Mouse (Mus musculus) adrenal gland, postnatal 25 days (tissue): Measurements from ENCODE around the gene Ppp6r2. TPM values are rescaled to one million over a fixed set of nuclear protein-coding genes. Genes with fewer than 3 reads are reported as not detected.

Experiments
- DNase-seq: peaks from one replicate; pipeline ENCODE4 v3.0.0; 2021; ENCODE audit warnings: mixed read lengths
- total RNA-seq: library from RNA; stranded (reverse); gene quantifications from 2 replicates; pipeline ENCODE4 v1.2.3, GENCODE M21; 2021

Gene Ppp6r2
- total RNA-seq, 1 experiment from 2014 or later = 43.3 TPM

DNA sequence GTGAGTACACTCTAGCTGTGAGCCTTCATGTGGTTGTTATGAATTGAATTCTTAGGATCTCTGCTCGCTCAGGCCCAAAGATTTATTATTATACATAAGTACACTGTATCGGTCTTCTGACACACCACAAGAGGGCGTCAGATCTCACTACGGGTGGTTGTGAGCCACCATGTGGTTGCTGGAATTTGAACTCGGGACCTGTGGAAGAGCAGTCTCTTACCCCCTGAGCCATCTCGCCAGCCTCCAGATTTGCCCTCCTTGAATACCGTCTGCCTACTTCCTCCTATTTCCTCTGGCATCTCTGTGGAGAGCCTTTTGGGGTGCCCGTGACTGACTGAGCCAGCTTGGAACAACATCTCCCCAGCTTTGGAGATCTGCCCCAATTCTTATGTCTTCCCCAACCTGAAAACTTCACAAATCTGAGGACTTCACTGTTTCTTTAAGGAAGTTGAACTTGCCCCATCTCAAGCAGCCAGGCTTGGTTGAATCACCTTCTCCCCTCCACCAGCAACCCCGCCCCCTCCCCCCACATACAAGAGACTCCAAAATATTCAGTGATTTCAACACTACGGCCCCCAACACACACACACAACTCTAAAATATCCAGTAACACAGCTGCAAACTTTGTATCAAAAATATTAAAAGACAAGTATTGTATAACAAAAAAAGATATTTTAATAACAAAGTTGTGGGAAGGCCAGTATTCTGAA is 29.6 kb upstream of the Ppp6r2 start:
- DNase-seq = no peak

DNA sequence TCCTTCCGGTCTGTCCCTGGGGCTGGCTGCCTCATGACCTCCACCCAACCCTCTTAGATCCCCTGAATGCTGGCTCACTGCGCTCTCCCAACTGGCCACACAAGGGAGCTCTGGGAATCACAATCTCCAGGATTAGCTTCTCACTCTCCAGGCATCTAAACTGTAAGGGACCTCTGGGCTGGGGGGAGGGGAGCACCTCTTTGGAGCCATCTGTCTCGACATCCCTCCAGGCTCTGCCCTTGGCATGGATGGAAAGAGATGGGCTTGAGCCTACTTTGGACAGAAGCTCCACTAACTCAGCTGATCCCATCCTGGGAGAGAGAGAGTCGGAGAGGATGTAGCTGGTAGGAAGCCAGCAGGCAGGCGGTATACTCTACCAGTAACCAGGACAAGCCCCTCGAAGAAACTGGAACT is 29.0 kb upstream of the Ppp6r2 start:
- no peak for DNase-seq

DNA sequence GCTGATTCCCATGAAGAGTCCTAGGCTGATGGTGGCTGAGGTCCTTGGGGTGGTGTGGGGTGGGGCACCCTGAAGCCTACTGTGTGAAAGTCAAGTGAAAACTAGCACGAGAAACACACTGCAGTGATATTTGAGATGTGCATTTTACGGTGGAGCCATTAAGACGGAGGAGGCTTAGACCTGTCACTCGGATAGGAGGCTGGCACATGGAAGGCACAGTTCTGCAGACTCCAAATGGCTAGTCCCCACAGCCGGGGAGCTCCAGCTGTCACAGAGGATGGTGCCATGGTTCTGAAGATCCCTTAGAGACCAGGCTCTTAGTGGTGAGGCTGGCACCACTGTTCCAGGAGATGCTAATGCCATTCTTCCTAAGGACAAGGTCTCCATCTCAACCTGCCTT is 28.5 kb upstream of the Ppp6r2 start:
- no peak for DNase-seq

DNA sequence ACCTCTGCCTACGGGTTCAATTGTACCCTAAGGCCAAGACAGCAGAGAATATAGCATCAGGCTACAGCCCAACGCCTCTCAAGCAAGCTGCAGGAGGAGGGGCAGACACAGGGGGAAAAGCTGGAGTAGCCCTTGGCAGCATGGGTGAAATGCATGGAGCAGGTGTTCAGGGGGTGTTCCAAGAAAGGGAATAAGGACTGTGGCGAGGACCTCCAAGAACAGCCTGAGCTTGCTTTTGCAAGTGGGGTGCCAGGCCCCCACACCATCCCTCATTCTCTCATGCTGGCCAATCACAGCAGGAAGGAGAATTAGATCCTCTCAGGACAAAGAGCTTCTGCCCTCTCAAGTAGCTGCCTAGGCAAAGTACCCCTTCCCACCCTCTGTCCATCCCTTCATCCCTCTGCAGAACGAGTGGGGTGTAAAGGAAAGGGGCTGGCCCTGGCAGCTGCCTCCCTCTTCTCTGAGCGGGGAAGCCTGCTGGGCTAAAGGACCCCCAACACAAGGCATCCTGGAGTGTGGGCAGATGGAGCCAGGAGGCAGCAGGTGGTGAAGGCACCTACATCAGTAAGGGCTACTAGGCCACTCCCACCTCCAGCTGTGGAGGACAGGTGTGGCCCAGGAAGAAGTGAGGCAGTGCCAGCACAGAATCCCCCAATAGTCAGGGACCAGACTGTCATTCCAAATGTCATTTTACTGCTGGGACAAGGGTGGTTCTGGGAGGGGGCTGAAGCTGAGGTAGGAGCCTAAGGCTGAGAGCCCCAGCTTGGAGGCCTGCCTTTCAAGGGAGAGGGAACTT is 27.0 kb upstream of the Ppp6r2 start:
- no peak for DNase-seq

DNA sequence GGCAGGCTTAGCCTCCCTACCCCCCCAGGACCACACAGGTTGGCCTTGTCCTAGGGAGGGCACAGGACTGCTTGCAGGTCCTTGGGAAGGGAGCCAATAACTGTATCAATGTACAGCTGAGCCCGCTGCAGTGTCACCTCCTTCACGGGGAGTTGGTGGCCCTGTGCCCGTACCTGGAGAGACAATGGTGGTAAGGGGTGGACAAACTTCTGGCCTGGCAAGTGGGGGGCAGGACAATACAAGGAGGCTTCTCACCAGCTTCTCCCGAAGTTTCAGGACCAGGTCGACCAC is 26.5 kb upstream of the Ppp6r2 start:
- DNase-seq = no peak

DNA sequence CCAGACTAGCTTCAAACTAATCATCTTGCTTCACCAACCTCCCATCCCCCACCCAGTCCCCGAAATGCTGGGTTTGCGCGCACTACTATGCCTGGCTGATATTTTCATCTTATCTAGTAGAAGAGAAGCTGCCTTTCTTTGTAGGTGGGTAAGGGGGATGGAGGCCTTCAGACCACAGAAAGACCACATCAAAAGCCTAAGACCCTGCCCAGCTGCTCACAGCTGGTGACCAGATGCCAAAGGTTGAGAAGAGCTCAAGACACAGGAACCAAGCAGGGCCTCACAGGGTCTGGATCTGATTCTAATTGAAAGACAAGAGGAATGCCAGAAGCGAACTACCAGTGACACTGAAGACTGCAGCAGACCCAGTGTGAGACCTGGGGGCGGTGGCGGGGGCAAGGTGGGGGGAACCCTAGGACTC is 16.1 kb upstream of the Ppp6r2 start:
- DNase-seq = no peak

DNA sequence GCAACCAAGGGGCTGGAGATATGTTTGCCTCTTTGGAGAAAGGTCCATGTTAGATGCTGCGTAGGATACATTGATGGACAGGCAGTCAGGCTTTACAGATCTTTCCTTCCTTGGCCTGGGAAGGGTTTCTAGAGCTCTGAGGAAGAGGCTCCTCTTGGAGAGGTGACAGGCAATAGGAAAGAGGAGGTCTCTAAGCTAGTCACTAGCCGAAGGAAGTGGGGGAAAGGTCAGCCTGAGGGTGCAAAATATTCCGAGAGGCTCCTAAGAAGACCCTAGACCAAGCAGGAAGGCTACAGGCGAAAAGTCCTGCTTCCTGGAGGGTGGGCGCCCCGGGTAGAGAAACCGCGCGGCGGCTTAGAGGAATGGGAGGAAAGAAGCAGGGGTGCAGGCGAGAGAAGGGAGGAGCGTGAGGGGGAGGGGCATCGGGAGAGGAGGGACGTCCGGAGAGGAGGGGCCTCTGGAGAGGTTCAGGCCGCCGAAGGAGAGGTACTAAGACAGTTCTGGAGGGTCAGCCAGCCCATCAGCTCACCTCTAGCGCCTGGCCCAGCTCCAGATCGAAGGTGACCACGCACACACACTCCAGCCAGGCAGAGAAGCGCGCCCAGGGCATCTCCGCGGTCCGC is 15.6 kb upstream of the Ppp6r2 start:
- peak; percentile 94 for DNase-seq

DNA sequence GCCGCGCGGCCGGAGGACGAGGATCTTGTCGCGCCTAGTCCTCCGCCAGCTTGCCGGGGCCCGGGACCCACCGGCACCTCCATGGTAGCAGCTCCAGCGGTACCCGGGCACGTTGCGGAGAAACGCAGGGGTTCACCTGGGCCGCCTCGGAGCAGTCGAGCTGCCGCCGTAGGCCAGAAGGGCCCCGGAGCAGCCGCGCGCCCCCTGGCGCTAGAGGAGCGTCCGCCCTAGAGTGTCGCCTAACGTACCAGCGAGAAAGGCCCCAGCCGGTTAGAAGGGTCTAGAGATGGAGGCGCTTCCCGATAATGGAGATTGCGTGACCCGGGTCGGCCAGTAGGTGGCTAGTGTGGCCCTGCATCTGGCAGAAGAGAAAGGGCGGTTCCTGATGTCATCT is 15.0 kb upstream of the Ppp6r2 start, which contains the start of gene Dennd6b:
TSS of gene Dennd6b (minus strand) at position 184 of the 394 bp plus-strand sequence.
- peak; percentile 94 for DNase-seq

DNA sequence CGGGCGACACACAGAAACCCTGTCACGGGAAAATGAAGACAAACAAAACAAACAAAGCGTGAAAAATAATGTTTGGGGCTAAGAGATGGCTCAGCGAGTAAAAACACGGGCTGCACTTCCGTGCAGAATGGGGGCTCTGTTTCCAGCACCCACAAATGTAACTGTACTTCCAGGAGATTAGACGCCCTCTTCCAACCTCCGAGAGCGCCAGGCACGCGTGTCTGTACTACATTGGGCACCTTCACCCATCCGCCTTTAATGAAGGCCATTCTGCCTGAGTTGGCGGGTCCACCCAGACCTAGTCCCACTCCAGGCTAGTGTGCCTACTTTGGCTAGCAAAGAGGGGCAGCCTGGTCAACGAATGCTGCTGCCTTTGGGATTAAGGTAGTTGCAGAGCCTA is 14.3 kb upstream of the Ppp6r2 start:
- DNase-seq = no peak

DNA sequence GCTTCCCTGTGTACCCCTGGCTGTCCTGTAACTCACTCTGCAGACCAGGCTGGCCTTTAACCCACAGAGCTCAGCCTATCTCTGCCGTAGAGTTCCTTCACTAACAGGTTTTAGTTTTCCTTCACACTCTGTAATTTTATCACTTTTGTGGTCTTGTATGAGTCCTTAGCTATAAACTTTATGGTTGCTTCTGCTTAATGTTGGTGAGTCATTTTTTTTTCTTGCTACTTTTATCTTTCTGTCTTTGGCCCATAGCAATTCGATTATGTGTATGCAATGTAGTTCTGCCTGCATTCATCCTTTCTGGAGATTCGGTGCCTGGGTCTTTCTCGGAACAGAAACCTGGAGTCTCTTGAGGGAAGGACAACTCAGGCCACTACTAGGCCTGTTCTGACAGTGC is 3.9 kb upstream of the Ppp6r2 start:
- no peak for DNase-seq

DNA sequence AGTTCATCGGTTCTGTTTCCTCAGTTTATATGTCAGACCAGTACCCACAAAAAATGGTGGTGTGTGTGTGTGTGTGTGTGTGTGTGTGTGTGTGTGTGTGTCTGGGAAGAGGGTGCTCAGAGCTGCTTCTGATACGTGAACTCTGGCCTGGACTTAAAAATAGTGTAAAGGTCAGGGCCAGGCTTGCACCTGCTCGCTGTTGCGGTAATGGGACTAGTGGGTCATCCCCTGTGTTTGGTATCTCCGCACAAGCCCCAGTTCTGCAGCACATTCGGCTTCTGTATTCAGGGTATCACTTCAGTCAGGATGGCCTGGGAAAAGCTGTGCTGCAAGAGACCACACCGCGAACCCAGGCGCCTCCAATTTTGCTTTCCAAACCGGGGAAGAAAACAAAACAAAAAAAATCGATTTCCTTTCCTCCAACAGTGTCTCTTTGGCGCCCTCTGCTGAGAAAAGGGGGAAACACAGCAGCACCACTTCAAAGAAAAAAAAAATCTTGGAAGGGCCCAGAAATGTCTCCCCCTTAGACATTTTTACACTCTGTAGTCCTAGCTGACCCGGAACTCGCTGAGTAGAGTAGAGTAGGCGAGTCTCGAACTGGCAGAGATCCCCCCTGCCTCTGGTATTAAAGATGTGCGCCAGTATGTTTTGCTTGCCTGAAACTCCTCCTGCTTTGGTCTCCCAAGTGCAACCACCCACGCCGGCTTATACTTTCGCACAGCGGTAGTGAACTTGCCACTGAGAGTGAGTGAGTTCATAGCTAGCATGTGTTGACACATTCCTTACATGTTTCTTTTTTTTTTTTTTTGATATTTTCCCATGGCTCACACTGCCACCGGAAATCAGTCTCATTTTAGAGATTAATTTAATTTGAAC is 1.2 kb upstream of the Ppp6r2 start:
- DNase-seq = peak; percentile 83

DNA sequence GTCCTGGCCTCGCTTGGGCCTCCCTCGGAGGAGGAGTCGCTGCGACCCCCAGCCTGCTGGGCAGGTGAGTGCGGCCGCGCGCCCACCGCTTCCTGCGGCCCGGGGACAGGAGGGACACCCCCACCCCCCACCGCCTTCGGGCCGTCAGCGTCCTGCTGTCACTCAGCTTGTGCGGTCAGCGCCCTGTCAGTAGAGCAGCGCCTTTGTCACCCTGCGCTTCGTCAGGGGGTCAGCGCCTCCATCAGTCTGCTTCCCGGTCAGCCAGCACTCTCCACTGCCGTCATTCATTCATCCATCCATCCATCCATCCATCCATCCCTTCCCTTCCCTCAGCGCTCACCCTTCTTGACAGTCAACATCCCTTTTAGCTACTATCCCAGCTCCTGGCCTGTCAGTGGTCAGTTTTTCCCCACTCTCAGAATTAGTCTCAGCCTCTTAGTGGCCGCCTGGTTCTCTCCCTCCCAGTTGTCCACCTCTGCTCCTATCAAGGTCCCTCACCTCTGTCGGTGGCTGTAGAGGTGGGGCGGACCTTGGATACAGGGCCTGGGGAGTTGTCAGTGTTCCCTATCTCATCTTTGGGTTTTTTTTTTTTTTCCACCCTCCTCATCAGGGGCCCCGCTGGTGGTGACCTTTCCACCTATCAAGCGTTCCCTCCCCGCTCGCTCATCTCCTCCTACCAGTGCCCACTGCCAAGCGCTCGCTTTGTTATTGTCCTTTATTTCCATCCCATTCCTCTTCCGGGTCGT is 536 bp downstream of the Ppp6r2 start:
- peak; percentile 43 for DNase-seq

DNA sequence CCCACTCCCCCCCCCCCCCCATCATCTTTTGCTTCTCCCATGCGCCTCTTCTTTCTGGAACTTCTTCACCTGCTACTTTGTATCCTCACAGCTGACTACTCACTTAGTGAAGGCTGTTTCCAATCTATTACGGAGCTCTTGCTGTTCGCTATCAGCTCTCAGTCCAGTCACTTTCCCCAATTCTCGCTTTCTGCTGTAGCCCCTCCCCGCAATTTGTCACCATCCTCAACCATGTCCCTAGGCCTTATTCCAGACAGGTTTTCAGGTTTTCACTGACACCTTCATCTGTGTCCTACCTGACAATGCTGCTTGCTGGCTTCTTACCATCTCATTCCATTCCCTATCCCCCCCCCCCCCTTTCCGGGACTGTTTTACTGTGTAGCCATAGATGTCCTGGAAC is 1.1 kb downstream of the Ppp6r2 start:
- no peak for DNase-seq

DNA sequence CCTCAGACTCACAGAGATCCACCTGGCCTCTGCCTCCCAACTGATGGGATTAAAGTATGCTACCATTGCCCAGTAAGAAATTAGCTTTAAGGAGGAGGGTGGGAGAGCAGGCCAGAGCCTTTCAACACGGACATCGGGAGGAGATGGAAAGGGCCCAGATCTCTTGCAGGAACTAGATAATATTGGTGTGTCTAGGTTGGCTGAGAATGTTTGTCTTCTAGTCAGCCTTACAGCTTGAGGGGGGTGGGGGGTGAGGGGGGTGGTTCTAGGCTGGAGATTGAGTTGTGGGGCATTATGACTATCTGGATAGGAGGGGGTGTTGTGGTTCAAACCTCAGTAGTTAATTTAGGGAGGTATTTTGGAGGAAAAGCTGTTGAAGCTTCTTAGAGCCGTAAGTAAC is 2.2 kb downstream of the Ppp6r2 start:
- DNase-seq = no peak

DNA sequence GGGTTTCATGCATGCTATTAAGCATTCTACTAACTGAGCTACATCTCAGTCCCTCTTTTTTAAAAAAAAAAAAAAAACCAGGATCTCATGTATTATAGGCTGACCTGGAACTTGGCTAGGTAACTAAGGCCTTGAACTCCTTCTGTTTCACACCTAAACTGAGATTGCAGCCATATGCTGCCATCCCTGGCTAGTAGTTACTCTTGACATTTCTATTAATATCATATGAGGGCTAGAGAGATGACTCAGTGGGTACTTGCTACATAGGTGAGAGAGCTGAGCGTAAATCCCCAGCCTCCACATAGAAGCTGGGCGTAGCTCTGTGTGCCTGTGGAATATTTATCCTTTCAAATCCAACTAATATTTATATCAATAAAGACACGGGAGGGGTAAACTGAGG is 3.6 kb downstream of the Ppp6r2 start:
- DNase-seq = no peak

DNA sequence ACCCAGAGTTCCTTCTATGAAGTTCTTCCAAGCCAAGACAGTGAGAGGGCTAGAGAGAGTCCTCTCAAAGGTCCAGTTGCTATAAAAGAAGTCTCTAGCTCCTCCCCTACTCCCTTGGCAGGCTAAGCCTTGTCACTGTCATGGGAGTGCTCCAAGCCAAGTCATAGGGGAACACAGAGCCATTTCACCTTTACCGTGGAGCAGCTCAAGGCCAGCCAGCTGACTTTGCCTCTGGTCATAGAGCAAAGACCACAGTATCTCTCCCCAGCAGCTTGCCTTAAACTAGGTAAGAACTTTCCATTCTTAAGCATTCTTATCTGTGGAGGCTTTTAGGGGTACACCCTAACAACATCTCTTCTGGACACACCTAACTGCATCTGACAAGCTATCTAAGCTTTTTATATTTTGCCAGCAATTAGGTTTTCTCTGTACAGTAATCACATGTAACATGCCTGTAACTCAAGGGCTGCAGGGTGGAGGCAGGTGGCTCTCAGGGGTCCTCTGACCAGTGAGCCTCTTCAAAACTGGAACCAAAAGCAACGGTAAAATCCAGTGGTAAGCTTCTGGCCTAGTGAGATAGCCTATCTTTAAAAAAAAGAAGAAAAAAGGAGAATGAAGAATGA is 4.4 kb downstream of the Ppp6r2 start:
- DNase-seq = peak; percentile 25

DNA sequence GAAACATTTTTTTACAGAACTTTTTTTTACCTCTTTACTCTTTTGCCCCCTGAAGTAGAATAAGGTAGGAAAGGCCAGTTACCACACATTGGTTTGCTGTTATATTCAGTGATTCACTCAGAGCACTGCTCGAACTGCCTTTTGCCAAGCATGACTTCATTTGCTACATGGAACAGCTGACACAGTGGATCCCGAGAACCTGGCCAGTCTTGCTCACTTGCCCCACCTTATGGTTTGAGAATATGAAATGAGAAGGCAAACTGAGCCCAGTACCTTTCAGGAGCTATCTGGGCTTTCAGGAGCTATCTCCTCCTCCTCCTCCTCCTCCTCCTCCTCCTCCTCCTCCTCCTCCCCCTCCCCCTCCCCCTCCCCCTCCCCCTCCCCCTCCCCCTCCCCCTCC is 22.2 kb downstream of the Ppp6r2 start:
- DNase-seq = peak; percentile 16

DNA sequence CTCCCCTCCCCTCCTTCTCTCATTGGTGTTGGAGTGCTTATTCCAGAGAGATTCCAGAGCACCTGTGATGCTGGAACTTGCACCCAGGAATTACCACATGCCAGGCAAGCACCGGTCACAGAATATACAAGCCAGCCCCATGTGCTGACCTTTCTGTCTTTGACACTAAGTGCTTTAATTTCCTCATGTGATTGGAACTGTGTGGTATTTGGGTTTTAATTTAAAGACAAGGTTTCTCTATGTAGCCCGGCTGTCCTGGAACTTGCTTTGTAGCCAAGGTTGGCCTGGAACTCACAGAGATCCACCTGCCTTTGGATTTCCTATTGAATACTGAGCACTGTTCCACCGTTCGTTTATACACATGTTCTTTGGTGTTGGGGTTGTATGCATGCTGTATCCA is 22.7 kb downstream of the Ppp6r2 start:
- no peak for DNase-seq

DNA sequence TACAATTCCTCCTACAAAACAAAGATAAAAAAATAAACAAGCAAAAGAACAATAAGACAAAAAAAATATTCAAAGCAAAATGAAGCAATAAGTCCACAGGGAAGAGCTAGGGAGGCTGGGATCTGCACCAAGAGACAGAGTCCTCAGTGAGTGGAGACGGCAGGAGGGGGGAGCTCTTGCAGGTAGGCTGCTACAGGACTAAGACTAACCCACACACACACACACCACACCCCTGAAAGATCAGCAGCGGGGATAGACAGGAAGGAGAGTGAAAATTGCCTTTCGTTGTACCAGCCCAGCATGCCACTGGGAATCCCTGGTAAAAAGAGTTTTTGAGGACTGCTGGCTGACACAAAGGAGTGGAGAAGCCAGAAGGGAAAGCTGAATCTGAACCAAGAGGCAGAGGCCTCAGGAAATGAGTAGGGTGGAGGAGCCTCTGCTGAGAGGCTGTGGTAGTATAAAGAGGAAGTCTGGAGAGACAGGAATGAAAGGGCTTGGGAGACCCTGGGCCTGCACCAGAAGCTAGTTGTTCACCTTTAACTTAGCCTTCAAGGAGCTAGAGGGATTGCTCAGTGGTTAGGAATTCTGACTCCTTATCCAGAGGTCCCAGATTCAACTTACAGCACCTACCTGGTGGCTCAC is 28.5 kb downstream of the Ppp6r2 start:
- no peak for DNase-seq

DNA sequence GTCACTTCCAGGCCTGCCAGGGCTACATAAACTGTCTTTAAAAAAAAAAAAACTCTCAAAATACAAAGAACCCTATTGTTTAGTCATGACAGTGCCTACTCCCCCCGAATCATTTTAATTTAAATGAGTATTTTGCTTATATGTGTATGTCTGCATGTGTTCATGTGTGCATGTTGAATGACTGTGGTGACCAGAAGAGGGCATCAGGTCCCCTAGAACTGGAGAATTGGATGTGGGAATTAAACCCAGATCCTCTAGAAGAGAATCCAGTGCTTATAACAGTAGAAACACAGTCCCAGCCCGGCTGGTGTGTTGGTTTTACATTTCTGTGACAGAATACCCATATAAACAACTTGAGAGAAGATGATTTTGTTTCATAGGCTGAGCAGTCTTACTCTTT is 29.7 kb downstream of the Ppp6r2 start:
- no peak for DNase-seq

DNA sequence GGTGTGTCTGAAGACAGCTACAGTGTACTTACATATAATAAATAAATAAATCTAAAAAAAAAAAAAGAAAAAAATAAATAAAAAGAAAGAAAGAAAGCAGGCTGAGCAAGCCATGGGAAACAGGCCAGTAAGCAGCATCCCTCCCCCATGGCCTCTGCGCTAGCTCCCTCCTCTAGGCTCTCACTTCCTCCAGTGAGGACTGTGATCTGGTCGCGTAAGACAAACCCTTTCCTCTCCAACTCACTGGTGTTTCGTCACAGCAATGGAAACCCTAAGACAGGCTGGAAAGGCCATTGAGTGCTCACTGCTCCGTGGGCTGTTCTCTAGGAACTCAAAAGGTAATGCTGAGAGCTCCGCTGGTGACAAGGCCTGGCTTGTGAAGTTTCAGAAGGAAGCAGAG is 37.7 kb downstream of the Ppp6r2 start:
- no peak for DNase-seq
